Mouse (Mus musculus): ENCODE data around the gene Tmem132d. TPM values are rescaled to one million over a fixed set of nuclear protein-coding genes. Genes with fewer than 3 reads are reported as not detected.
A peak's percentile ranks its signal among the peaks of the same experiment; 100 is the strongest.

Tmem132d gene
- polyA plus RNA-seq, 1 experiment from 2014 or later = 0.90 TPM

- DNase-seq (ENCODE audit: low spot score) (no peak), ATAC-seq (ENCODE audit: low read depth) (no peak)
- H3K4me1 ChIP-seq (ENCODE audit: control insufficient read depth, insufficient read depth, low read length) = no peaks in the 10 kb centered on the region
- no peak overlapping the region for H3K4me2 ChIP-seq (ENCODE audit: low read depth, low read length)
- H3K27ac ChIP-seq (replicated peaks; ENCODE audit: low read depth, low read length) = no peak overlapping the region
- no peak overlapping the region for H3K9ac ChIP-seq (ENCODE audit: low read depth, low read length)
- 73% methylated on average over 11 of the region's 11 CpGs for WGBS
- no peaks in the 10 kb centered on the region for H3K9me3 ChIP-seq (ENCODE audit: control insufficient read depth, low read length)
- no peaks in the 10 kb centered on the region for H3K27me3 ChIP-seq (replicated peaks; ENCODE audit: control insufficient read depth, insufficient read depth, low read length)
- H3K36me3 ChIP-seq (ENCODE audit: control insufficient read depth, insufficient read depth, low read length) = no peaks in the 10 kb centered on the region
- no peak overlapping the region for H3K4me3 ChIP-seq (ENCODE audit: low read depth, low read length)
Observed at GRCm38 (mm10) chr5:127914157-127914556, 518.7 kb downstream of the Tmem132d start.

GRCm38 (mm10) chr5:127911603-127912002 is 521.3 kb downstream of the Tmem132d start:
- no peak overlapping the region for H3K4me3 ChIP-seq (ENCODE audit: low read depth, low read length)
- H3K9ac ChIP-seq (ENCODE audit: low read depth, low read length) = no peak overlapping the region
- H3K4me2 ChIP-seq (ENCODE audit: low read depth, low read length) = no peak overlapping the region
- H3K9me3 ChIP-seq (ENCODE audit: control insufficient read depth, low read length) = no peaks in the 10 kb centered on the region
- H3K36me3 ChIP-seq (ENCODE audit: control insufficient read depth, insufficient read depth, low read length) = no peaks in the 10 kb centered on the region
- ATAC-seq (ENCODE audit: low read depth) (no peak), DNase-seq (ENCODE audit: low spot score) (no peak)
- 50% methylated on average over 3 of the region's 3 CpGs for WGBS
- H3K27ac ChIP-seq (replicated peaks; ENCODE audit: low read depth, low read length) = no peak overlapping the region
- H3K27me3 ChIP-seq (replicated peaks; ENCODE audit: control insufficient read depth, insufficient read depth, low read length) = no peaks in the 10 kb centered on the region
- no peaks in the 10 kb centered on the region for H3K4me1 ChIP-seq (ENCODE audit: control insufficient read depth, insufficient read depth, low read length)

GRCm38 (mm10) chr5:127910356-127910755 is 522.5 kb downstream of the Tmem132d start:
- no peaks in the 10 kb centered on the region for H3K4me1 ChIP-seq (ENCODE audit: control insufficient read depth, insufficient read depth, low read length)
- 29% methylated on average over 2 of the region's 2 CpGs for WGBS
- H3K27me3 ChIP-seq (replicated peaks; ENCODE audit: control insufficient read depth, insufficient read depth, low read length) = no peaks in the 10 kb centered on the region
- no peak for ATAC-seq (ENCODE audit: low read depth)
- no peak overlapping the region for H3K27ac ChIP-seq (replicated peaks; ENCODE audit: low read depth, low read length)
- H3K9ac ChIP-seq (ENCODE audit: low read depth, low read length) = no peak overlapping the region
- no peak overlapping the region for H3K4me3 ChIP-seq (ENCODE audit: low read depth, low read length)
- no peaks in the 10 kb centered on the region for H3K9me3 ChIP-seq (ENCODE audit: control insufficient read depth, low read length)
- no peak overlapping the region for H3K4me2 ChIP-seq (ENCODE audit: low read depth, low read length)
- no peaks in the 10 kb centered on the region for H3K36me3 ChIP-seq (ENCODE audit: control insufficient read depth, insufficient read depth, low read length)
- DNase-seq (ENCODE audit: low spot score) = no peak

- no peak overlapping the region for H3K9ac ChIP-seq (ENCODE audit: low read depth, low read length)
- no peak overlapping the region for H3K4me3 ChIP-seq (ENCODE audit: low read depth, low read length)
- H3K9me3 ChIP-seq (ENCODE audit: control insufficient read depth, low read length) = no peaks in the 10 kb centered on the region
- H3K36me3 ChIP-seq (ENCODE audit: control insufficient read depth, insufficient read depth, low read length) = no peaks in the 10 kb centered on the region
- DNase-seq (ENCODE audit: low spot score) (no peak), ATAC-seq (ENCODE audit: low read depth) (no peak)
- H3K4me2 ChIP-seq (ENCODE audit: low read depth, low read length) = no peak overlapping the region
- H3K27me3 ChIP-seq (replicated peaks; ENCODE audit: control insufficient read depth, insufficient read depth, low read length) = no peaks in the 10 kb centered on the region
- H3K4me1 ChIP-seq (ENCODE audit: control insufficient read depth, insufficient read depth, low read length) = no peaks in the 10 kb centered on the region
- WGBS = 71% methylated on average over 1 of the region's 1 CpGs
- no peak overlapping the region for H3K27ac ChIP-seq (replicated peaks; ENCODE audit: low read depth, low read length)
Observed at GRCm38 (mm10) chr5:127895176-127895575, 537.7 kb downstream of the Tmem132d start.

GRCm38 (mm10) chr5:127885566-127886505 is 547.0 kb downstream of the Tmem132d start:
- 68% methylated on average over 18 of the region's 18 CpGs for WGBS

GRCm38 (mm10) chr5:127883021-127883420 is 549.9 kb downstream of the Tmem132d start:
- Histone ChIP-seq H3K27me3 (replicated peaks; ENCODE audit: control insufficient read depth, insufficient read depth, low read length) (no peaks in the 10 kb centered on the region), H3K4me2 (ENCODE audit: low read depth, low read length) (no peak overlapping the region), H3K4me1 (ENCODE audit: control insufficient read depth, insufficient read depth, low read length) (no peaks in the 10 kb centered on the region), H3K36me3 (ENCODE audit: control insufficient read depth, insufficient read depth, low read length) (no peaks in the 10 kb centered on the region), H3K4me3 (ENCODE audit: low read depth, low read length) (no peak overlapping the region), H3K9ac (ENCODE audit: low read depth, low read length) (no peak overlapping the region), H3K27ac (replicated peaks; ENCODE audit: low read depth, low read length) (no peak overlapping the region), H3K9me3 (ENCODE audit: control insufficient read depth, low read length) (0 out of 2 replicates have a peak, but pooled peaks cover 7% of the 10 kb centered on the region)
- ATAC-seq (ENCODE audit: low read depth) = no peak
- peak; percentile 8 for DNase-seq (ENCODE audit: low spot score)
- 59% methylated on average over 9 of the region's 10 CpGs for WGBS

More at GRCm38 (mm10) chr5:127885566-127886505, 547.0 kb downstream of the Tmem132d start:
- no peak for ATAC-seq (ENCODE audit: low read depth)
- Histone ChIP-seq H3K4me1 (ENCODE audit: control insufficient read depth, insufficient read depth, low read length) (no peaks in the 10 kb centered on the region), H3K9ac (ENCODE audit: low read depth, low read length) (no peak overlapping the region), H3K4me2 (ENCODE audit: low read depth, low read length) (no peak overlapping the region), H3K36me3 (ENCODE audit: control insufficient read depth, insufficient read depth, low read length) (no peaks in the 10 kb centered on the region), H3K4me3 (ENCODE audit: low read depth, low read length) (no peak overlapping the region), H3K27me3 (replicated peaks; ENCODE audit: control insufficient read depth, insufficient read depth, low read length) (no peaks in the 10 kb centered on the region), H3K9me3 (ENCODE audit: control insufficient read depth, low read length) (0 out of 2 replicates have a peak, but pooled peaks cover 7% of the 10 kb centered on the region), H3K27ac (replicated peaks; ENCODE audit: low read depth, low read length) (no peak overlapping the region)
- peak; percentile 39 for DNase-seq (ENCODE audit: low spot score)

GRCm38 (mm10) chr5:127874461-127874860 is 558.4 kb downstream of the Tmem132d start:
- ATAC-seq (ENCODE audit: low read depth) = no peak
- H3K4me3 ChIP-seq (ENCODE audit: low read depth, low read length) = no peak overlapping the region

GRCm38 (mm10) chr5:127865157-127865556 is 567.7 kb downstream of the Tmem132d start:
- H3K9ac ChIP-seq (ENCODE audit: low read depth, low read length) = no peak overlapping the region
- no peaks in the 10 kb centered on the region for H3K27me3 ChIP-seq (replicated peaks; ENCODE audit: control insufficient read depth, insufficient read depth, low read length)
- no peak overlapping the region for H3K4me2 ChIP-seq (ENCODE audit: low read depth, low read length)
- DNase-seq (ENCODE audit: low spot score) = no peak
- H3K9me3 ChIP-seq (ENCODE audit: control insufficient read depth, low read length) = no peaks in the 10 kb centered on the region
- H3K4me3 ChIP-seq (ENCODE audit: low read depth, low read length) = no peak overlapping the region
- no peaks in the 10 kb centered on the region for H3K4me1 ChIP-seq (ENCODE audit: control insufficient read depth, insufficient read depth, low read length)
- no peak for ATAC-seq (ENCODE audit: low read depth)
- 87% methylated on average over 6 of the region's 6 CpGs for whole genome bisulfite sequencing
- H3K36me3 ChIP-seq (ENCODE audit: control insufficient read depth, insufficient read depth, low read length) = no peaks in the 10 kb centered on the region
- H3K27ac ChIP-seq (replicated peaks; ENCODE audit: low read depth, low read length) = no peak overlapping the region

More at GRCm38 (mm10) chr5:127874461-127874860, 558.4 kb downstream of the Tmem132d start:
- Histone ChIP-seq H3K4me1 (ENCODE audit: control insufficient read depth, insufficient read depth, low read length) (no peaks in the 10 kb centered on the region), H3K27me3 (replicated peaks; ENCODE audit: control insufficient read depth, insufficient read depth, low read length) (no peaks in the 10 kb centered on the region), H3K36me3 (ENCODE audit: control insufficient read depth, insufficient read depth, low read length) (no peaks in the 10 kb centered on the region), H3K9ac (ENCODE audit: low read depth, low read length) (no peak overlapping the region), H3K27ac (replicated peaks; ENCODE audit: low read depth, low read length) (no peak overlapping the region), H3K4me2 (ENCODE audit: low read depth, low read length) (no peak overlapping the region), H3K9me3 (ENCODE audit: control insufficient read depth, low read length) (no peaks in the 10 kb centered on the region)
- no peak for DNase-seq (ENCODE audit: low spot score)
- 80% methylated on average over 6 of the region's 6 CpGs for WGBS
